Mouse (Mus musculus): ENCODE measurements around the gene Rassf4.
"Not testable (repeated sequence)": the region's sequence is repeated elsewhere in the genome, so short reads cannot be mapped to it uniquely, and the experiment has no call there.

Rassf4 gene

GRCm38 (mm10) chr6:116637496-116637895, 36.3 kb downstream of the Rassf4 start:
- CTCF ChIA-PET = no interaction called here

- CTCF ChIA-PET = no interaction called here
Observed at GRCm38 (mm10) chr6:116636581-116637235, 37.0 kb downstream of the Rassf4 start.

DNA sequence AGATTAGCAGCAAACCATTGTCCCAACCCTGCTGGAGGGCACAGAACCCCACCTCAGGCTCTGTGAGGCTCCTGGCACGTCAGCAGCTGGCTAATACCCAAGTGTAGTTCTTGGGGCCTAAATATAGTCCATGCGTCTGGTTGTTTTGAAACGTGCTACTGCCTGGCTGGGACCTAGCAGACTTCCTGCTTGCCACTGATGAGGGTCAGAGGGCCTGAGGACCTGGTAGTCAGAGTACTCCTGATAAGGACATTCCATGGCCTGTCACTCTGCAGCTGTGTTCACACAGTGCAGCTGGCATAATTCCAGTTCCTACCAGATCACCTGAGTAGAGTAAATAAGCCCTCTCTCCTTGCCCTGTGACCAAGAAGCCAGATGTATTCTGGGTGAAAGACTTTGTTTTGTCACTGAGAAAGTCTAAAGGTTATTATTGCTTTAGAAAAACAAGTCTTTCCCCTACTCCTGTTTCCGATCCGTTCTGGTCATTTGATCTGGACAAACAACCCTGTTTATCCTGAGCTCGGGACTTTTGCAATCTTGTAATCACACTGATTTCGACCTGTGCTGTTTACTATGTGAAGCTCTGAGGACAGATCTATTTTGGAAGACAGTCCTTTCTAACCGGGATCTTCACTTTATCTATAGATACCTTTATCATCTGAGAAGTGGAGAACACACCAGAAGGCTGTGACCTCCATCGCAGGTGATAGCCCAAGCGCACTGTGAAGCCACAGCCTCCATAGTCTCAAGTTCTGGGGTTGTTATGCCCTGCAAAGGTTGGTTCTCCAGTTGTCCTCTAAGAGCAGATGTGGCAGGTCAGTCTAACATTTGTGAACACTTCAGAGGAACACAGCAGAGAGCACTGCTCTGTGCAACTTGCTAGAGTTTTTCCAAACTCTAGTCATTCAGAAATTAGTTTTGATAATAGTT, 38.2 kb downstream of the Rassf4 start:
- CTCF ChIA-PET = no interaction called here

DNA sequence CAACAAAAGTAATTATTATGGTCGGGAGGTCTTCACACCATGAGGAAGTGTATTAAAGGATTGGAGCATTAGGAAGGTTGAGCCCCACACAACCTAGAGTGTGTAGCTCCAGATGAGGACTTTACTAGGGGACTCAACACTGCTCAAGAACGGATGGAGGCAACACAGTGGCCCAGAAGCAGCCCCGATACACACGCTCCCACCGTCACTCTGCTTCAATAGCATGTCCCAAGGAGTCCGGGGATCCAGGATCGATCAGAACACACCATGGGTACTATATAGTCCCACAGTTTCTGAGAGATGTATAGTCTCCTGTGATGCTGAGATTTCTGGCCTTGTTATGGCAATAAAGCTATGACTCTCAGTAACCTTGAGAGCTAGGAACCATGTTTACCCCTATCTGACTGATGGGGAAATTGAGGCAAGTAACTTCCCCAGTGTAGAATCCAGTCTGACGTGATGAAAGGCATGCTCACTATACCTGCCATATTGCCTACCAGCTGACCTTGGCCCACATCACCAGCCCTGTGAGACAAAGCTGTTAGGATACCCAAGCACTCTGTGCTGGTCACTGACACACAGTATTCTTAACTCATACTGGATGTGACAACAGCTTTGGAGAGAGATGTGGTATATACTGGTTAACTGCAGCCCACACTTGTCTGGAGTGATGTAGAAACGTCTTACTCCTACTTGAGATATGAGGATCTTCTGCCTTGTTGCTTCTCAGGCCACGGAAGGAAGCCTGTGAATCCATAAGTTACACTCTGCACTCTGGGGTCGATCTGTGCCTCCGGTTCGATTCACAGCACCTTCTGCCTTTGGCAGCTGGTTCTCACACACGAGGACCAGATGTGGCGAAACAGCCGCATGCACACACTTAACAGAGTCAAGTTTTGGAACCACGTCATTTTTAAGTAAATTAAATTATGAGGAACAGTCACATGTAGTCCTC, 39.7 kb downstream of the Rassf4 start:
- CTCF ChIA-PET = interaction anchor here (0.5 to 0.8 kb wide), 3 partner anchors 43 to 1235 kb away, joined by 3 to 4 read pairs (median 4); no protein-coding TSS in a partner anchor

DNA sequence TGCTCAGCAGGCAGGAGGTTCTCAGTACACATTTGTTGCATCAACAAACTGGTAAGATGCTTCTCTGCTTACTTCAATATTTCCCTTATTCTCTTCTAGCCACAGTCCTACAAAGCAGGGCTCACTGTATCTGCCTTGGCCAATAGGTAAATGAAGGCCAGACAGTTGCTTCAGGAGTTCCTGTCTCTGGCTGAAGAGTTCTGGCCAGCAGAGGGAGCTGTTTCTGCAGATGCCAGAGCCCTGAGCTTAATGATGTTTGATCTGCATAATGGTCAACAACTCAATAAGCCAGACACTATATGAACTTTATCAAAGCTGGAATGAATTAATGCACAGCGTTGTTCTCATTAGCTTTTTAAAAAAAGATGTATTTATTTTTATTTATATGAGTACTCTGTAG, 41.6 kb downstream of the Rassf4 start:
- CTCF ChIA-PET = interaction anchor here (0.6 kb wide), 1 partner anchor 150 kb away, joined by 3 read pairs; no protein-coding TSS in a partner anchor

DNA sequence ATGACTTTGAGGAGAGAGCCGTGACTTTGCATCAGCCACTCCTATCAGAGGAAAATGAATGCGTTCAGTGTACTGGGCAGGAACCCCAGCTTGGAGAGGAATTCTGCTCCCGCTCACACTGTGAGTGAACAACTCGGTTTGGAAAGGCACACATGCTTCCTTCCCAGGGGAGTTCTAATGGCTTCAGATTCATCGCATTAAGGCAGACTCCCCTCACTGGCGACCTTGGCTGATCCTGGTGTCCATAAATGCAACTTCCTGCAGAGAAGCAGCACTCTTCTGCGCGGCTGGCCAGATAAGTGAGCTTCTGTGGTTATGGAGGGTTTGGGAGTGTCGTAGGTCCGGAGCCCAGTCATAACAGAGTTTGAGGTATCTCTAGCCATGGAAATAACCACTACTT, 44.0 kb downstream of the Rassf4 start:
- CTCF ChIA-PET = interaction anchor here (0.6 kb wide), 1 partner anchor 1413 kb away, joined by 6 read pairs; no protein-coding TSS in a partner anchor

DNA sequence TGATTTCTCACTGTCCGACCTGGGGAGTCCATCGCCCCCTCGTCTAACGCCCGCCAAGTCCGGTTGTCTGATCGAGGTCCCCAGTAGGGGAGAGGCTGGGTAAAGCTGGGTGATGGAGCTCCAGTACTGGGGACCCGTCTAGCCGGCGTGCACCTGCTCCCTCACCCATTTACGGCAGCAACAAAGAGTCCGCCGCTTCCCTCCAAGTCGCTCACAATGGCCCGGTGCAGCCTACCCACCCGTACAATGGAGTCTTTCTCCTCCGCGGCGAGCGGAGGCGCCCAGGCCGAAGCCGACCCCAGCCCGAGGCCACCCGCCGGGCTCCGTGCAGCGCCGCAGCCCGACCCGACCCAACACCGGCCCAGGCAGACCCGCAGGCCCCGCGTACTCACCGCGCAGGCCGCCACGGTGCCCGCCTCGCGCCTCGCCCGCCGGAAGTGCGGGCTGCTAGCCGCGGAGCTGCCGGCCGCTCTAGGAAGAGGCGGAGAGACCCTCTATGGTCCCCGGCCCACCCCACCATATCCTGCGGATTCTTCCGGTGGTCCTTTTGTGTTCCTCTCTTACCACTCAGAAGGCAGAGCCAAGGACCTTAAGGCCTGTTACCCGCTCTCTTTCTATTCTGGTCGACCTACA, 45.1 kb downstream of the Rassf4 start, which contains the start of gene Zfp422:
Gene Zfp422 (minus strand): TSS at position 461 of the 633 bp plus-strand sequence.
- CTCF ChIA-PET = no interaction called here

DNA sequence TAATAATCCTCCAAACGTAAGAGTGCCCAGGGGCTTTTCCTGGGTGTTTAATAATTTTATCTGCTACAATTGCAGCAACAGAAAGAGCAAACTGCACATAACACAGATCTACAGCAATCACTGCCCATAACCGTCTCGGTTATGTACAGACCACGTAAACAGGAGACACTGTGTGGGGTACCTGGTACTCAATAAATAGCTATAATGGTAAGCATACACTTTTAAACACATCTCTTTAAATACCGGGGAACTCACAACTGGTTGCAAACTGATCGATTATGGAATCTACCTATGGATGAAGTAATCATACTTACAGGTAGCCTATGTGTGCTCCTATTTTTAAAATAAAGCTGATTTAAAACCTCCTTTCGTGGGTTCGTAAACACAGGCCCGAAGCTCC, 45.7 kb downstream of the Rassf4 start:
- CTCF ChIA-PET = no interaction called here

- CTCF ChIA-PET = not testable (repeated sequence)
Observed at GRCm38 (mm10) chr6:116626417-116626816, 47.3 kb downstream of the Rassf4 start.

DNA sequence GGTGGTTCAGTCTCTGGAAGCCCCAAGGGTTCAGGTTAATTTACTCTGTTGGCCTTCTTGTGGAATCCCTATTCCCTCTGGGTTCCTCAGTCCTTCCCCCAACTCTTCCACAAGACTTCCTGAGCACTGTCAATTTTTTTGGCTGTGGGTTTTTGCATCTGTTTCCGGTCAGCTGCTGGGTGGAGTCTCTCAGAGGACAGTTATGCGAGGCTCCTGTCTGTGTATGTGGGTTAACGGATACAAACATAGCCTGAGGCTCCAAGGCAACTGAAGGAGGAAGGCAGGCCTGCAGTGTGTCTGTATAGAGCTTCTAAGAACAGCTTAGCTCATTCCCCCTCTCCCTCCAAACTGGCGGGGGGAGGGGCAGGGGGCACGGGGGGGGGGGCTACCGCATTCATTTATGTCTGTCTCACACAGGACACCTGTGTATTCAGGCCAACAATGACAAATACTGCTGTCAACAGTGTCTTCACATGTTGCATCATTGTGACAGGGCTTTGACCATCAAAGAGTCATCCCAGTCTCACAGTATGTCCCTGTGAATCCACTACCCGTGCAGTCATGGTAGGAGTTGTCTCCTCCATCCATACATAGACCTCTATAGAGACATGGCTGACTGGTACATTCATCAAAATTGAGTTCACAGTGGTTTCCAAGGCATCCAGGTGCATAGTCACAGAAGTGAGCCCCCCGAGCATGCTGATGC, 52.3 kb downstream of the Rassf4 start:
- CTCF ChIA-PET = no interaction called here

DNA sequence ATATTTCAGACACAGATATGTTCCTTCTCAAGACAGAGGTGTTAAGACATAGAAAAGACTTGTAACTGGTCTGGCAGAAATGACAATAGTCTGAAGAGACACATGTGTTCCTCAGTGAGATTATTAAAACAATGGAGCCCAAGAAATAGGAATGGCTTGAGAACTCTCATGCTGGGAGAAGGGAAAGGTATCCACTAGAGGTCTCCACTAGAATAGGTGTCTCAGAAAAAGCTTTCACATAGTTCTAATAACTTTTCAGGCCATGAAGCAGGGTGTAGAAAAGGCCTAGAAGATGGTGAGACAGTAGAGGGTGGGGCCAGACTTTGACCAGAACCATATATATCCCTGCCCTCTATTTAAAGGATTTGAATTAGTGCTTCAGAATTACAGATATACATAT, 55.7 kb downstream of the Rassf4 start:
- CTCF ChIA-PET = no interaction called here

GRCm38 (mm10) chr6:116615719-116616118, 58.0 kb downstream of the Rassf4 start:
- CTCF ChIA-PET = no interaction called here

DNA sequence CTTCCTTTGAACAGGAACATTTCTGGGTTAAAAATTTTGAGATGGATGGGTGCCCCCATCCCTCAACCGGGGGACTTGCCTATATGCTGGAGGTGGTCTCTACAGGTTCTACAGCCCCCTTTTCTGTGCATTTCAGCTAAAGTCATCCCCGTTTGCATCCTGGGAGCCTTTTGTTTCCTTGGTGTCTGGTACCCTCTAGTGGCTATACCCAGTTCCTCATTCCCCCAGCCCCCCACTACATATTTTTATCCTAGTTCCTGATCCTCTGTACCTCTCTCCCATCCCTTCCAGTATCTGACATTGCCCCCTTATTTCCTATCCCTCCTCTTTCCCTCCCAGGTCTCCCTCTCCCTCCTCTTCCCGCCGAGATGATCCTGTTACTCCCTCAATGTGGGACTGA, 66.5 kb downstream of the Rassf4 start:
- CTCF ChIA-PET = no interaction called here

DNA sequence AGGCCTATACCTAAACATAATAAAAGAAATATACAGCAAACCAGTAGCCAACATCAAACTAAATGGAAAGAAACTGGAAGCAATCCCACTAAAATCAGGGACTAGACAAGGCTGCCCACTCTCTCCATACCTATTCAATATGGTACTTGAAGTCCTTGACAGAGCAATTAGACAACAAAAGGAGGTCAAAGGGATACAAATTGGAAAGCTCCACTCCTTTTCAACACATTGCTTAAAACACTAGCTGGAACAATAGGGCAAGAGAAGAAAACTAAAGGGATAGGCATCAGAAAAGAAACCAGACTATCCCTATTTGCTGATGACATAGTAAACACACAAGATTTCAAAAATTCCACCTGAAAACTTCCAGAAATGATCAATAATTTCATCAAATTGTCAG, 72.8 kb downstream of the Rassf4 start:
- CTCF ChIA-PET = not testable (repeated sequence)

GRCm38 (mm10) chr6:116584095-116584494, 89.7 kb downstream of the Rassf4 start, which contains the start of gene Olfr215:
Gene Olfr215, minus strand, starts transcription at chr6:116584195.
- CTCF ChIA-PET = no interaction called here

All from spleen, embryonic (tissue).